Mouse (Mus musculus): ENCODE measurements around the gene Zfp526.

DNA sequence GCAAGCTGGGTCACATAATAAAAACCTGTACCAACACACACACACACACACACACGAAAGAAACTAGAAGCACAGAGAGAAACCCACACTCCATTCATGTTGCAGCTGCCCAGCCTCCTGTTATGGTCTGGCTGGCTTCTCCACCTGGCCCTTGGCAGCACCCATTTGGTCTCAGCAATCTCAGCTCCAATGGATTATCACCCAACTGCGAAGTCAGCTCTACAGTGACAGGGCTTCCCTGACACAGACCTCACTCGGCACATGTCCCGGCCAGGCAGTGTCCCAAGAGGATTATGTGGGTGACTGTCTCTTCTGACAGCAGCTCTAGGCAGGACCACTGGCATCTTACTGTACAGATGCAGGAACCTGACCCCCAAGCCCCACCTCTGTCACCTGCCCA is 10.7 kb upstream of the Zfp526 start:
- TF ChIP-seq CTCF (IDR thresholded peaks at IDR 0.05; ENCODE audit: insufficient read depth, low read depth, low read length): no peak
- no peak for TF ChIP-seq POLR2A (IDR thresholded peaks at IDR 0.05; ENCODE audit: insufficient read depth, low read depth, low read length)
